Mouse (Mus musculus): Measurements from ENCODE around the gene Tcf7.

Tcf7 gene

GRCm38 (mm10) chr11:52268104-52268835, 14.5 kb downstream of the Tcf7 start:
- ATAC-seq (ENCODE audit: low TSS enrichment), result no peak

- no peak for ATAC-seq (ENCODE audit: low TSS enrichment)
Measured at GRCm38 (mm10) chr11:52267271-52267670, 15.5 kb downstream of the Tcf7 start.

- ATAC-seq (ENCODE audit: low TSS enrichment), result no peak
Measured at GRCm38 (mm10) chr11:52265616-52266307, 17.1 kb downstream of the Tcf7 start.

GRCm38 (mm10) chr11:52264871-52265270, 17.9 kb downstream of the Tcf7 start:
- ATAC-seq (ENCODE audit: low TSS enrichment), result no peak

- ATAC-seq (ENCODE audit: low TSS enrichment), result no peak
Measured at GRCm38 (mm10) chr11:52262338-52262737, 20.5 kb downstream of the Tcf7 start.

- ATAC-seq (ENCODE audit: low TSS enrichment), result no peak
Measured at GRCm38 (mm10) chr11:52261937-52262336, 20.9 kb downstream of the Tcf7 start.

GRCm38 (mm10) chr11:52260878-52261277, 21.9 kb downstream of the Tcf7 start:
- ATAC-seq (ENCODE audit: low TSS enrichment), result no peak

- ATAC-seq (ENCODE audit: low TSS enrichment), result no peak
Measured at GRCm38 (mm10) chr11:52258711-52259110, 24.1 kb downstream of the Tcf7 start.

GRCm38 (mm10) chr11:52257376-52257775, 25.4 kb downstream of the Tcf7 start:
- no peak for ATAC-seq (ENCODE audit: low TSS enrichment)

- ATAC-seq (ENCODE audit: low TSS enrichment), result no peak
Measured at GRCm38 (mm10) chr11:52255077-52255476, 27.7 kb downstream of the Tcf7 start.

GRCm38 (mm10) chr11:52253674-52254375, 29.0 kb downstream of the Tcf7 start:
- ATAC-seq (ENCODE audit: low TSS enrichment), result peak; percentile 78; the same call in 1 of the 2 replicates

- ATAC-seq (ENCODE audit: low TSS enrichment), result no peak
Measured at GRCm38 (mm10) chr11:52252692-52253091, 30.1 kb downstream of the Tcf7 start.

- no peak for ATAC-seq (ENCODE audit: low TSS enrichment)
Measured at GRCm38 (mm10) chr11:52251770-52252169, 31.0 kb downstream of the Tcf7 start.

GRCm38 (mm10) chr11:52249452-52249851, 33.4 kb downstream of the Tcf7 start:
- ATAC-seq (ENCODE audit: low TSS enrichment), result no peak

- no peak for ATAC-seq (ENCODE audit: low TSS enrichment)
Measured at GRCm38 (mm10) chr11:52240898-52241542, 41.8 kb downstream of the Tcf7 start.

GRCm38 (mm10) chr11:52234509-52234908, 48.3 kb downstream of the Tcf7 start:
- no peak for ATAC-seq (ENCODE audit: low TSS enrichment)

- no peak for ATAC-seq (ENCODE audit: low TSS enrichment)
Measured at GRCm38 (mm10) chr11:52233906-52234305, 48.9 kb downstream of the Tcf7 start.

- no peak for ATAC-seq (ENCODE audit: low TSS enrichment)
Measured at GRCm38 (mm10) chr11:52233043-52233653, 49.7 kb downstream of the Tcf7 start.

- peak; percentile 91 for ATAC-seq (ENCODE audit: low TSS enrichment)
Measured at GRCm38 (mm10) chr11:52231606-52232541, 50.9 kb downstream of the Tcf7 start, which contains the start of gene Skp1a. Skp1a (plus strand) TSS chr11:52231995.

- ATAC-seq (ENCODE audit: low TSS enrichment), result no peak
Measured at GRCm38 (mm10) chr11:52230694-52231093, 52.1 kb downstream of the Tcf7 start.

Data from frontal cortex, adult (tissue).